Mouse (Mus musculus) 416B (cell line): ENCODE results near the gene Jak3.
A peak's percentile ranks its signal among the peaks of the same experiment; 100 is the strongest.
"Not testable (repeated sequence)": the region's sequence is repeated elsewhere in the genome, so short reads cannot be mapped to it uniquely, and the experiment has no call there.

Experiments used
- DNase-seq: peaks from one replicate; pipeline ENCODE4 v3.0.0; 2011; ENCODE audit warnings: low read depth

Gene Jak3

DNA sequence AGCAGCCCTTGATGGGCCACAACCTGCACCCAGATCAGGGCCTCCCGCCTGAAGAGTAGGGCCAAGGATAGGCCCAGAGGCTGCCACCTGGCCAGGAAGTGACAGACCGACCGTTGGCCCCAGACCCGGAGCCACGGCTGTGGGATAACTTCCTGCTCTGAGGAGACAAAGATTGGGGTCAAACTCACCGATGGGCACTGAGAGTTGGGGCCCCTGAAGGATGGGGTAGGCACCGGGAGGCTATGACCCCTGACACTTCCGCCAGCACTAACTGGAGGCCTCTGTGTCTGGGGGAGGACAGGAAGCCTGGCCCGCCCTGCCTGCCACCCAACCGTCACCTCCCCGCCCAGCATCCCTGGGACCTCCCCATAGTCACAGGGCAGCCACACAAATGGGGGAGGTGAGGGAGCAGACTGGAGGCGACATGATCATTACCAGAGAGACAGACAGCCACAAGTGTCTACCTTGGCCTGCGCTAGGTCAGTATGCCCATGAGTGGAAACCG, 47.0 kb downstream of the Jak3 start:
- DNase-seq = peak; percentile 61

DNA sequence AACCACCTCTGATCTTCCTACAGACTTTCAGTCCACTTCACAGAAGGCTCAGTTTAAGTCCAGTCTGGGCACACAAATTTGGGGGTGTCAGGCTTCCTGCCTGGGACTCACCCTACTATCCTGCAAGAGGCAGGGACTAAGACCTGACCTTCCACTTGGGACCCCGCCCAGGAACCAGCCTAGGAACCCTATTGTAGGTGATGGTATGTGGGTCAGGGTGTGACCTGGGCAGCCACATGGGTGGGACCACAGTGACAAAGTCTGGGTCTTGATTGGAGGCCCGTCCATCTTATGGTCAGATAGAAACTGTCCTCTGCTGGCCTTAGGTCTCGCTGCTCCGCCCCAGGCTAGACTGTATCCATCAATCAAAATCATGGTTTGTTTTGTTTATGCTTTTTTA, 48.3 kb downstream of the Jak3 start:
- no peak for DNase-seq

DNA sequence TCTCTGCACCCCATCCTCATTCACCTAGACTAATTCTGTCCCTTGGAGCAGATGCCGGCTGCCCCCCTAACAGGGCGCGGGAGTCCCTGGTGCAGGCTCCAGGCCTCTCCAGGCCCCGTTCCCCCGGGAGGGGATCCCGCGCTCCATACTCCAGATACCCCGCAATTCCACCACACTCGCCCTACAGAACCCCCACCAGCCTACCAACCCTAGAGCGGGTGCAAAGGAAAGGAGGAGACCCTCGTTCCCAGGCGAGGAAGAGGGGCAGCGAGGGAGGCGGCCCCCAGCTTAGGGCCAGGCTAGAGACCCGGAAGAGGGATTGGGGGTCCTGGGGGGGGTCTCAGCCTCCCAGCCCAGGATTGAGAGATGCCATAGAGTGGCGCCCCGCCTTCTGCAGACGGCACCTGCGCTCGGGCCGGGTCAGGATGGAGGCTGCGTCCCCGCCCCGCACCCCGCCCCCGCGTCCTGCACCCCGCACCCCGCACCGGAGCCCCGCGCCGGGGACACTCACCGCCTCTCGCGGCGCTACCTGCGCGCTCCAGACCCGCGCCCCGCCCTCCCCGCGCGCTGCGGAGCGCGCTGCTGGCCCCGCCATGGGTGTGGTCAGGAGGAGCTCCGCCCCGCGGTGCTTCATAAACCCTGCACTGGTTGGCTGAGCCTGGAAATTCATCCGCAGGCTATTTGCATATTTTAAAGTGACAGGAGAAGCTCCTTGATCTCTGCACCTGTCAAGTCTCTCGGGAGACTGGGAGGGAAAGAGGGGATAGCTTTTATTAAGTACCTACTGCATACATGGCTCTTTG, 49.2 kb downstream of the Jak3 start, which contains the start of gene Fcho1:
Gene Fcho1 (minus strand): TSS at position 595 of the 803 bp plus-strand sequence.
- no peak for DNase-seq

DNA sequence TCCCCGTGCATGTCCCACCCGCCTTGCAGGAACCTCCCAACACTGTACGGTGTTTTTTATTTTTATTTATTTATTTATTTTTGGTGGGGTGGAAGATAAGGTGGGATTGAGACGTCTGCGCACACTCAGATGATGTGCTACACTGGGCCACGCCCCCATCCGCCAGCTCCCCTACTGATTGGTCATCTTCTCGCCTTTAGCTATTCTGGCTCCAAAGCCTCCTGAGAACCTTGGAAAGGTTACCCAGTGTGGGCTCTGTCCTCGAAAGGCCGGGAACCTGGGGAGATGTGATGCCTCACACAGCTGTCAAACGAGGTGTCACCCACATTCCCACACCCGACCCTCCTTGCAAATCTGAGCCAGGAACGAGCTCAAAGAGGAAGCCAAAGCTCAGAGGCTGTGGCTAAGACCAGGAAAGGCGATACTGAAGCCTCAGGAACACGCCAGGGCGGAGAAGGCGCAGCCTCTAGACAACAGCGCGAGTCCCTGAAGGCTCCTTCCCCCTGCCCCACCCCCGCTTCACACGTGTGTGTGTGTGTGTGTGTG, 52.2 kb downstream of the Jak3 start:
- DNase-seq = peak; percentile 19

DNA sequence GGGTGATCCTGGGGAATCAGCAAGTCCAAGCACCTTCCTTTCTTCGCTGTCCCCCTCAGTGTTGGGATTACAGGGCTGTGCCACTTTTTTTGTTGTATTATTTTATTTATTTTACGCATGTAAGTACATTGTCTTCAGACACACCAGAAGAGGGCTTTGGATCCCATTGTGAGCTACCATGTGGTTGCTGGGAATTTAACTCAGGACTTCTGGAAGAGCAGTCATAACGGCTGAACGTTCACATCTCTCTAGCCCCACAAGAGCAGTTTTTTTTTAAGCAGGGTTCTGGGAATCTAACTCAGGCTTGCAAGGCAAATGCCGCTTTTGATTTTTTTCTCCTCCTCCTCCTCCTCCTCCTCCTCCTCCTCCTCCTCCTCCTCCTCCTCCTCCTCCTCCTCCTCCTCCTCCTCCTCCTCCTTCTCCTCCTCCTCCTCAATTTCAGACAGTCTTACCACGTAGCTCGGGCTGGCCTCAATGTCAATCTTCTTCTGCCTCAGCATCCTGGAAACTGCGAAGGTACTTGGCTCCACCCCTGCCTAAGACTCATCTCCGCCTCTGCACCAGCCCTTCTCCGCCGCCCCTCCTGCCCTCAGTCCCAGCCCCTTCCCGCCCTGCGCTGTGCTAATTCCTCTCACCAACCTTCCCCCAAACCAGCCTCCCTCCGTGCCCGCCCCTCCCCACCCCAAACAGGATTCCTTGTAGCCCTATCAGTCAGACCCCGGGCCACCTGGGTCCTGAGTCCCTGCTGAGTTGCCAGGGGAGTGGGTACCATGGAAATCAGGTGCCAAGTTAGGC, 52.9 kb downstream of the Jak3 start:
- peak; percentile 19 for DNase-seq

DNA sequence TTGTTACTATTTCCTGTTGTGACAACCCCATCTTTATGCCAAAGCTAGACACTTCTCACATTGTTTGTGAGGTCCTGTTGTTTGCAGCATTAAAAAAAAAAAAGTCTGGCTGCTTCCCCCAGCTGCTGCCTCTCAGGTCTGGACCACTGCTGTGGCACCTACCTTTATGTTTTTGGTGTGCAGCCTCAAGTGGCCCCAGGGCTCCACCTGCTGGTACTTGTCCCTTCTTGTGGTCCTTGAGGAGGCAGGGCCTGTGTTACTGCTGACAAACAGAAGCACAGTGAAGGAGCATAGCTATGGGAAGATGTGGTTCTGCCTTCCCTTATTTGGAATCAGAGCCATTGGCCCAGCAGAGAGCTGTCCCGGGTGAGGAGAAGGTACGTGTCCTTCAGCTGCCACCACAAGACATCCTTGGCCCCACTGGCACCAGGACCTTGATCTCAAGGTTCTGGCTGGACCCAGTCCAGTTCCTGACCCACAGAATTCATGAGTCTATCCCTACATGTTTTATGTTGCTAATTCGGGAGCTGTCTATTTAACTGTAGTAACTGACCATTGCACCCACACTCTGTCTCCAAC, 55.6 kb downstream of the Jak3 start:
- DNase-seq = peak; percentile 62

DNA sequence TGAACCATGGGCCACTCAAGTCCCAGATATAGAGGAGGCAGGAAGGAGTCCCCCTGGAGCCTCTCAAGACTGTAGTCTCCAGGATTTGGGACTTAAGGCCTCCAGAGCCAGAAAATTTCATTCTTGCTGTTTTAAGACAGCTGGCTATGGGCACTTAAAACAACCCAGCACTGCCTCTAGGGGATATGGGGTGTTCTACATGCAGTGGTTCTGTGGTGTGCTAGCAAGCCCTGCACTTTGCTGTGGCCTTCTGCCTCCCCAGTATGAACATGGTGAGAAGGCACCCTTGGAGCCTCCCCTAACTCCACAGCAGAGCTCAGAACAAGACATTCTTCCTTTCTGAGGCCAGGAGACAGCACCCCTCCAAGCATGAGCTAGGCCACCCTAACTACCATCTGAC, 62.2 kb downstream of the Jak3 start:
- DNase-seq = not testable (repeated sequence)
